Mouse (Mus musculus): Measurements from ENCODE around the gene Gpatch2l. TPM values are rescaled to one million over a fixed set of nuclear protein-coding genes. Genes with fewer than 3 reads are reported as not detected.

The Gpatch2l gene
- polyA plus RNA-seq (2014; fragmentation: Nextera tagmentation; extraction: Ambion mirVana): 23.1 and 31.2 TPM in 2 replicates

DNA sequence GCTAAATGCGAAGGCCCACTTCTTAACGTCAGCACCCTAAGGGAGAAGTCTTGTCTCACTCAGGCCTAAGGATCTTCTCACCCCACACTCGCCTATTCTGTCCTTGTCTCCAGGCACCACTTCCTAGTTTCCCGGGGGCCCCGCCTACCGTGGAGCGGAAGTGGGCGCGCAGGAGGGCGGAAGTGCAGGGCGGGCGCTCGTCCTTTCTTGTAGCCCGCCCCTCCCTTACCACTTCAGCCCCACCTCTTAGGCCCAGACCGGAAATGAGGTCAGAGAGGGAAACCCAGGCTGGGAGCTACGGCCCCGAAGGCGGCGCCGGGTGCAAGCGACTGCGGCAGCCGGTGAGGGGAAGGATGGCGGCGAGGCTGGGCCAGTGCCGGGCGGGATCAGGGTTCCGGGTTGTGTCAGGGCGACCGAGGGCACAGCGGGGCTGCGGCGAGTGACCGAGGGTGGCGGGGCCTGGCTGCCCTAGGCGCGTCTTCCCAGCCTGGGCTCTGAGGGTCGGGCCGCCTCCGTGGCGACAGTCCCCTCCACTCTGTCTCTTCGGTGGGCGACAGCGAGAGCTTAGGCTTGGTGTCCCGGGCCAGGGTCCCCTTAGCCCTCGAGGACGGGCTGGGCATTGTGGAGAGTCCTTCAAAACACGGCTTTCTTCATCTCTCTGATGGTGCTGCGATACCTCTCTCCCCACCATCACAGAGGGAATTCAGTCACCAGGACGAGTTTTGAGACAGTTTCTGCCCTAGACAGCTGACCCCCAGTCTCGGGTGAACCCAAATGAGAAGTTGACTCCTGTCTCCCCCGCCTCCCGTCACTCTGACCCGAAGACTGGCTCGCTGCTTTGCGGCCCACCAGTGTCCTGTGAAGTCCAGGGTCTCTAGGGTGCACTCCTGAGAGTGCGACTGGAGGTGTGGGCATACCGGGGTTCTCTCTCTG lies at the start of gene Gpatch2l:
Gene Gpatch2l, plus strand, starts transcription at position 255 of the 933 bp plus-strand sequence.
- H3K27me3 ChIP-seq (ENCODE audit: control insufficient read depth, insufficient read depth, low read length): no peaks in the 10 kb centered on the region
- H3K36me3 ChIP-seq (ENCODE audit: control insufficient read depth, insufficient read depth, low read length): peaks cover 15% of the 10 kb centered on the region
- WGBS: 1% methylated on average over 58 of the region's 58 CpGs
- ATAC-seq (ENCODE audit: low FRiP score, low TSS enrichment): peak; percentile 99
- peak; percentile 98 for DNase-seq
- no peaks in the 10 kb centered on the region for H3K9me3 ChIP-seq (ENCODE audit: control insufficient read depth, low read length)
- peak within 1 kb of the TSS; percentile 88 for H3K27ac ChIP-seq (replicated peaks; ENCODE audit: low read depth, low read length)
- H3K4me1 ChIP-seq (ENCODE audit: control insufficient read depth, insufficient read depth, low read length): peaks cover 37% of the 10 kb centered on the region
- peak within 1 kb of the TSS; percentile 98 for H3K4me2 ChIP-seq (ENCODE audit: low read length)
- peak within 1 kb of the TSS; percentile 79 for H3K9ac ChIP-seq (replicated peaks; ENCODE audit: low read length)
- H3K4me3 ChIP-seq (replicated peaks; ENCODE audit: low read depth, low read length): peak within 1 kb of the TSS; percentile 69

DNA sequence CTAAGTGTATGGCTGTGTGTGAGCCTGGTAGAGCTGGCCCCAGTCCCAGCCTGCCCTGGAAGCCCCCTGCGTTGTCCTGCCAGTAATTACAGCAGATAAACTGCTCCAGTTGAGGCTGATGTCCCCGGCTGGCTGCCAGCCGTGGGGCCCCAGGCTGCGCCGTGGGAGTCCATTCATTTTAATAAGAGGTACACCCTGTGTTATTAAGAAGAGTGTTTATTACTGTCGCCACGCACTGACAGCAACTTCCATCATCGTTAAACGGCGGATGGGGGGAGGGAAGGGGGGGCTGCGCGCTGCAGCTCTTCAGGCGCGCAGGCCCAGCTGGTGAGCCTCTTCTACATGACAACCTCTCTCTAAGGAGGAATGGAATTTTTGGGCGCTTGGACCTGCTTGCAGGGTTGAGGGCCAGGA lies 49.6 kb upstream of the Gpatch2l start:
- Histone ChIP-seq H3K4me3 (replicated peaks; ENCODE audit: low read depth, low read length) (no peak overlapping the region), H3K4me1 (ENCODE audit: control insufficient read depth, insufficient read depth, low read length) (0 out of 2 replicates have a peak, but pooled peaks cover 11% of the 10 kb centered on the region), H3K9ac (replicated peaks; ENCODE audit: low read length) (no peak overlapping the region), H3K4me2 (ENCODE audit: low read length) (no peak overlapping the region), H3K9me3 (ENCODE audit: control insufficient read depth, low read length) (no peaks in the 10 kb centered on the region), H3K36me3 (ENCODE audit: control insufficient read depth, insufficient read depth, low read length) (no peaks in the 10 kb centered on the region), H3K27me3 (ENCODE audit: control insufficient read depth, insufficient read depth, low read length) (no peaks in the 10 kb centered on the region), H3K27ac (replicated peaks; ENCODE audit: low read depth, low read length) (peak overlapping the region; percentile 28; the same call in 1 of the 2 replicates)
- WGBS: 34% methylated on average over 15 of the region's 15 CpGs
- no peak for ATAC-seq (ENCODE audit: low FRiP score, low TSS enrichment)
- DNase-seq: no peak

DNA sequence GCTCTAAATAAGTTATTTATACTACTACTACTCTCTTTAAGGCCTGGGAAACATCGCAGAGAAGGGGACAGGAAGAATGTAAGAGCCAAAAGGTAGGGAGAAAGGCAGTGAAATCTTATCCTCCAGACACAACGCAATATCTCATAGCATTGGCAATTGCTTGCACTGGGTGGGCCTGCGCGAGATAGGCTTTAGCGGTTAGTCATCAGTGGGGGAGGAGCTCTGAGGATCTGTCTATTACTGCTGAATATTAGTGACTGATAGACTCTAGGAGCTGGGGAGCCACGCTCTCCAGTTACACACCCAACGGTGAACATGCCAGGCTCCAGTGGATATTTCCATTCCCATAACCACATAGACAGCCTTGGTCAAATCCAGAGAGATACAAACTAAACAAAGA lies 44.7 kb upstream of the Gpatch2l start:
- Histone ChIP-seq H3K27me3 (ENCODE audit: control insufficient read depth, insufficient read depth, low read length) (no peaks in the 10 kb centered on the region), H3K4me3 (replicated peaks; ENCODE audit: low read depth, low read length) (no peak overlapping the region), H3K9me3 (ENCODE audit: control insufficient read depth, low read length) (no peaks in the 10 kb centered on the region), H3K4me2 (ENCODE audit: low read length) (no peak overlapping the region), H3K9ac (replicated peaks; ENCODE audit: low read length) (no peak overlapping the region), H3K4me1 (ENCODE audit: control insufficient read depth, insufficient read depth, low read length) (0 out of 2 replicates have a peak, but pooled peaks cover 3% of the 10 kb centered on the region), H3K36me3 (ENCODE audit: control insufficient read depth, insufficient read depth, low read length) (no peaks in the 10 kb centered on the region), H3K27ac (replicated peaks; ENCODE audit: low read depth, low read length) (no peak overlapping the region)
- DNase-seq (no peak), ATAC-seq (ENCODE audit: low FRiP score, low TSS enrichment) (no peak)
- WGBS: 92% methylated on average over 7 of the region's 7 CpGs

DNA sequence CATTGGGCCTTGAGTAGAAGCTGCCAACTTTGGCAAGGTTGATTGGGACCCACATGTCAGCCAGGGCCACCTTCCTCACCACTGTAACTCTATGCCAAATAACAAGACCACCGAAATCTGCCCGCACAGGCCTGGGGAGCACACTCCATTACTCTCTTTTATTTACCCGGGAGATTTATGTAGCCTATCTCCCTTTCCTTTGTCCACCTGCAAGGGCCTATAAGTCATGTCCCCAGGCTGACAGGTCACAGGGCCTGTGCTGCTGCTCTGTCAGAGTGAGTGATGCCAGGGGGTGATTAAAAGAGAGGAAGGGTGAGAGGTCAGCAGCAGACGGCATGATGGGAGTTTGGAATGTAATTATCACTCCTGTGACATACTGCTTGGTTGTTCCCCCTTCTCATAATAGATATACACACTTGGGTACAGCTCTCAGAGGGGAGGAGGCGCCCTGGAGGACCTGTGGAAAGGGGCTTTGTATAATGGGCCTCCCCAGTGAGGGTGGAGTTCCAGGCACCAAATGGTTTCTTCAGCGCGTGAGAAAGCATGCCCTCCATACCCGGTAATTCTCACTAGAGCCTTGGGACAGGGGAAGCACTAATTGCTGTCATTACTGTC lies 38.1 kb upstream of the Gpatch2l start:
- WGBS: 80% methylated on average over 8 of the region's 8 CpGs

DNA sequence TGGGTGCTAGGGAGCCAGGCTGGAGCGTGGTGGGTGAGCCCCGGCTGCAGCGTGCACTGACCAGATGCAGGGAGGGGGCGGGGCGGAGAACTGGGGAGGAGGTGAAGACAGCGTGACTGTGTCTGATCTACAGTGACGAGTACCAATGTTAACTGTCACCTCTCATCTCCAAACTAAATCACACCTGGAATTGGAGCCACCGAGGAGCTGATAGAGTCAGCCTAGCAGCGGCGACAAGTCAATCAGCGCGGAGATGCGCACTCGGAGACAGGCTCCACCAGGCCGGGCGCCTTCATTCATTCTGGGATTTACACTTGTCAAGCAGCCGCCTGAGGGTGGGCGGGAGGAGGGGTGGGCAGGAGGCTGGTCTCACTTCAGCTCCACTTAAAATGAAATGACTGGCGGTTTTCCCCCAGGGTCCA lies 30.5 kb upstream of the Gpatch2l start:
- Histone ChIP-seq H3K36me3 (ENCODE audit: control insufficient read depth, insufficient read depth, low read length) (no peaks in the 10 kb centered on the region), H3K27ac (replicated peaks; ENCODE audit: low read depth, low read length) (no peak overlapping the region), H3K4me3 (replicated peaks; ENCODE audit: low read depth, low read length) (0 out of 2 replicates have a peak overlapping the region, but pooled peaks have one; percentile 11), H3K27me3 (ENCODE audit: control insufficient read depth, insufficient read depth, low read length) (peaks cover 11% of the 10 kb centered on the region), H3K9me3 (ENCODE audit: control insufficient read depth, low read length) (no peaks in the 10 kb centered on the region), H3K4me1 (ENCODE audit: control insufficient read depth, insufficient read depth, low read length) (peaks cover 32% of the 10 kb centered on the region), H3K9ac (replicated peaks; ENCODE audit: low read length) (no peak overlapping the region; the same call in 1 of the 2 replicates), H3K4me2 (ENCODE audit: low read length) (peak overlapping the region; percentile 50)
- DNase-seq (peak; percentile 65), ATAC-seq (ENCODE audit: low FRiP score, low TSS enrichment) (no peak)
- under 1% methylated on average over 19 of the region's 19 CpGs for WGBS

More for the DNA sequence above, 38.1 kb upstream of the Gpatch2l start:
- Histone ChIP-seq H3K9me3 (ENCODE audit: control insufficient read depth, low read length) (no peaks in the 10 kb centered on the region), H3K4me2 (ENCODE audit: low read length) (no peak overlapping the region), H3K27me3 (ENCODE audit: control insufficient read depth, insufficient read depth, low read length) (no peaks in the 10 kb centered on the region), H3K4me3 (replicated peaks; ENCODE audit: low read depth, low read length) (no peak overlapping the region), H3K27ac (replicated peaks; ENCODE audit: low read depth, low read length) (no peak overlapping the region), H3K4me1 (ENCODE audit: control insufficient read depth, insufficient read depth, low read length) (no peaks in the 10 kb centered on the region), H3K36me3 (ENCODE audit: control insufficient read depth, insufficient read depth, low read length) (no peaks in the 10 kb centered on the region), H3K9ac (replicated peaks; ENCODE audit: low read length) (no peak overlapping the region)
- DNase-seq: no peak
- no peak for ATAC-seq (ENCODE audit: low FRiP score, low TSS enrichment)

DNA sequence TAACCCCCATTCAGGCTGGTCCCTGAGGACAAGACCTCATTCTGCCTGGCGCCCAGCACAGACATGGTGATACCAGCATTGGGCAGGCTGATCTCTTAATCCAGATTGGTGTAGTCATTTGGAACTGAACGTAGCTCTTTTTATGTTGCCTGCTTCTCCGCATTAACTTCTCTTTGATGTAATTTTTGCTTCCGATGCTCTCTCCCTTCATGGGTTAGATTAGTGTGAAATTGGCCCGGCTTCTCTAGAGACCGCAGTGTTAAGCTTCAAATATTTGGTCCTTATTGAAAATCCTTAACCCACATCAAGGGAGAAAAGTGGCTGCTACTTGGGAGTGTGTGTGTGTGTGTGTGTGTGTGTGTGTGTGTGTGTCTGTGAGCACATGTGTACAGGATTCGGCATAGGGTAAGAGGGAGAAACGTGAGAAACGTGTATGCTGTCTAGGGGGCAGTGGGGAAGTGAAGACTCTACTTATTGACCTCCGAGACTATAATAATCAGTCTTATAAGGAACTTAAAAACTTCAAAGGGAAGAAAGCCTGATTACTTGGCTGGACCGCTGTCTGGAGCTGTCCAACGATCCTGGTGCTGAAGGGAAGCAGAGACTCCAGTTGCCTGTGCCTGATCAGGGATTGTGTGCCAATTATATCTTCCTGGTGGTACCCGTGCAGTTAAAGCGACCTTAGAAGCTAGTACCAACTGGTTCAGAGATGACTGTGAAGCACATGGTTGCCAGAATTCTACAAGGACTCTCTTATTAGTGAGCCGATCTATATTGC lies 28.8 kb upstream of the Gpatch2l start:
- H3K36me3 ChIP-seq (ENCODE audit: control insufficient read depth, insufficient read depth, low read length): no peaks in the 10 kb centered on the region
- 18% methylated on average over 15 of the region's 15 CpGs for WGBS
- peaks cover 11% of the 10 kb centered on the region for H3K27me3 ChIP-seq (ENCODE audit: control insufficient read depth, insufficient read depth, low read length)
- no peak overlapping the region for H3K9ac ChIP-seq (replicated peaks; ENCODE audit: low read length)
- H3K9me3 ChIP-seq (ENCODE audit: control insufficient read depth, low read length): no peaks in the 10 kb centered on the region
- H3K4me3 ChIP-seq (replicated peaks; ENCODE audit: low read depth, low read length): no peak overlapping the region
- H3K4me2 ChIP-seq (ENCODE audit: low read length): no peak overlapping the region
- H3K27ac ChIP-seq (replicated peaks; ENCODE audit: low read depth, low read length): no peak overlapping the region
- peak; percentile 68 for DNase-seq
- no peak for ATAC-seq (ENCODE audit: low FRiP score, low TSS enrichment)
- H3K4me1 ChIP-seq (ENCODE audit: control insufficient read depth, insufficient read depth, low read length): peaks cover 38% of the 10 kb centered on the region

DNA sequence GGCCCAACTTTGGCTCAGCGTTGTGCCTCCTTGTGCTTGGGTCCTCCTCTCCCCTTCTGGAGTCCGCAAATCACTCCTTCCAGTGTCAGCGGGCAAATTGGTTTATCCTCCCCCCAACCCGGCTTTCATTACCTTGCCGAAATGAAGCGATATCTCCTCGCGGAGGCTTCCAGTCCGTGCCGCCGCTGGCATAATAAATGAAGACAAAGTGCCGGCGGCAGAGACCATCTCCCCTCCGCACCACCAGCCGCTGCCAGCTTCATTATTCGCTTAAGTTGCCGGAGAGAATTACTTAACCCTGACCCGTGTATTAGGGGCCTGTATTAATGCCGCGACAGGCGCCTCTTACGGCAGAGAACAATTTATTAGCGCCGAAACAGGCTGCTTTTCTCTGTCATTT lies 27.5 kb upstream of the Gpatch2l start:
- H3K4me1 ChIP-seq (ENCODE audit: control insufficient read depth, insufficient read depth, low read length): peaks cover 38% of the 10 kb centered on the region

More for the DNA sequence above, 27.5 kb upstream of the Gpatch2l start:
- 5% methylated on average over 24 of the region's 24 CpGs for WGBS
- peak overlapping the region; percentile 42 for H3K4me2 ChIP-seq (ENCODE audit: low read length)
- ATAC-seq (ENCODE audit: low FRiP score, low TSS enrichment): no peak
- peaks cover 11% of the 10 kb centered on the region for H3K27me3 ChIP-seq (ENCODE audit: control insufficient read depth, insufficient read depth, low read length)
- no peaks in the 10 kb centered on the region for H3K9me3 ChIP-seq (ENCODE audit: control insufficient read depth, low read length)
- H3K27ac ChIP-seq (replicated peaks; ENCODE audit: low read depth, low read length): peak overlapping the region; percentile 49; the same call in 1 of the 2 replicates
- H3K4me3 ChIP-seq (replicated peaks; ENCODE audit: low read depth, low read length): no peak overlapping the region
- DNase-seq: peak; percentile 70
- no peaks in the 10 kb centered on the region for H3K36me3 ChIP-seq (ENCODE audit: control insufficient read depth, insufficient read depth, low read length)
- H3K9ac ChIP-seq (replicated peaks; ENCODE audit: low read length): no peak overlapping the region
